Mouse (Mus musculus) neural tube, embryonic 14.5 days (tissue): Measurements from ENCODE around the gene Atxn7l1. TPM values are rescaled to one million over a fixed set of nuclear protein-coding genes. Genes with fewer than 3 reads are reported as not detected.

ENCODE experiments used
- ATAC-seq: fragments of 200-750 bp; cut with Nextera tagmentation; 2 replicates; pipeline ENCODE4 v1.8.0; 2017; ENCODE audit warnings: low read depth, mild to moderate bottlenecking, moderate TSS enrichment, moderate library complexity
- H3K27ac ChIP-seq: fragments of 300-500 bp; sonication (generic); 2 replicates; pipeline ENCODE4 v1.5.1; 2014; ENCODE audit warnings: low read depth, mild to moderate bottlenecking, control low read depth, low read length, moderate library complexity, mixed read lengths
- H3K27me3 ChIP-seq: fragments of 300-500 bp; sonication (generic); 2 replicates; pipeline ENCODE4 v1.6.1; 2014; ENCODE audit warnings: low read length; ENCODE audit not compliant: control insufficient read depth, insufficient read depth
- H3K36me3 ChIP-seq: fragments of 300-500 bp; sonication (generic); 2 replicates; pipeline ENCODE4 v1.6.1; 2014; ENCODE audit warnings: low read length, mixed read lengths; ENCODE audit not compliant: control insufficient read depth, insufficient read depth
- H3K4me1 ChIP-seq: fragments of 300-500 bp; sonication (generic); 2 replicates; pipeline ENCODE4 v1.6.1; 2014; ENCODE audit warnings: low read length; ENCODE audit not compliant: control insufficient read depth, insufficient read depth
- H3K4me2 ChIP-seq: fragments of 300-500 bp; sonication (generic); 2 replicates; pipeline ENCODE4 v1.6.1; 2014; ENCODE audit warnings: mild to moderate bottlenecking, low read depth, low read length, control low read depth
- H3K4me3 ChIP-seq: fragments of 300-500 bp; sonication (generic); 2 replicates; pipeline ENCODE4 v1.5.1; 2014; ENCODE audit warnings: low read depth, low read length, control low read depth, mixed read lengths
- H3K9ac ChIP-seq: fragments of 300-500 bp; sonication (generic); replicated peaks from 2 replicates; pipeline ENCODE4 v1.6.1; 2014; ENCODE audit warnings: low read depth, mild to moderate bottlenecking, control low read depth, low read length, mixed read lengths
- H3K9me3 ChIP-seq: fragments of 300-500 bp; sonication (generic); 2 replicates; pipeline ENCODE4 v1.6.1; 2016; ENCODE audit warnings: low read length; ENCODE audit not compliant: control insufficient read depth
- WGBS: fragments of 180-500 bp; shearing (Covaris S2); extraction: QIAGEN DNeasy Blood & Tissue Kit; methylation state at CpG from one replicate; pipeline ENCODE4 v1.1.7; 2014; 5-methylcytosine and 5-hydroxymethylcytosine counted together
- polyA plus RNA-seq: library from polyadenylated mRNA; unstranded; fragments of >200 nt; fragmentation: Nextera tagmentation; extraction: Ambion mirVana; gene quantifications from 2 replicates; pipeline ENCODE4 v1.2.1, GENCODE M21; 2014

The Atxn7l1 gene
- polyA plus RNA-seq, 1 experiment from 2014 or later = 35.1 TPM

GRCm38 (mm10) chr12:33273668-33274067, 126.2 kb downstream of the Atxn7l1 start:
- no peak overlapping the region for H3K4me3 ChIP-seq
- H3K27me3 ChIP-seq = no peaks in the 10 kb centered on the region
- WGBS = 91% methylated on average over 9 of the region's 9 CpGs
- H3K4me1 ChIP-seq = no peaks in the 10 kb centered on the region
- no peaks in the 10 kb centered on the region for H3K9me3 ChIP-seq
- H3K9ac ChIP-seq = no peak overlapping the region
- H3K4me2 ChIP-seq = no peak overlapping the region
- ATAC-seq = no peak
- no peak overlapping the region for H3K27ac ChIP-seq
- no peaks in the 10 kb centered on the region for H3K36me3 ChIP-seq

GRCm38 (mm10) chr12:33276028-33276427, 128.5 kb downstream of the Atxn7l1 start:
- H3K4me3 ChIP-seq = no peak overlapping the region
- 90% methylated on average over 1 of the region's 1 CpGs for WGBS
- no peak overlapping the region for H3K9ac ChIP-seq
- no peaks in the 10 kb centered on the region for H3K4me1 ChIP-seq
- H3K27ac ChIP-seq = no peak overlapping the region
- H3K9me3 ChIP-seq = no peaks in the 10 kb centered on the region
- no peak for ATAC-seq
- H3K27me3 ChIP-seq = no peaks in the 10 kb centered on the region
- no peaks in the 10 kb centered on the region for H3K36me3 ChIP-seq
- no peak overlapping the region for H3K4me2 ChIP-seq

GRCm38 (mm10) chr12:33277427-33277826, 129.9 kb downstream of the Atxn7l1 start:
- H3K36me3 ChIP-seq = no peaks in the 10 kb centered on the region
- H3K9me3 ChIP-seq = no peaks in the 10 kb centered on the region
- H3K4me3 ChIP-seq = no peak overlapping the region
- H3K27ac ChIP-seq = no peak overlapping the region
- ATAC-seq = no peak
- H3K9ac ChIP-seq = no peak overlapping the region
- no peak overlapping the region for H3K4me2 ChIP-seq
- WGBS = 92% methylated on average over 7 of the region's 7 CpGs
- no peaks in the 10 kb centered on the region for H3K27me3 ChIP-seq
- H3K4me1 ChIP-seq = no peaks in the 10 kb centered on the region

- Histone ChIP-seq H3K27ac (no peak overlapping the region), H3K4me2 (no peak overlapping the region), H3K27me3 (no peaks in the 10 kb centered on the region), H3K4me1 (no peaks in the 10 kb centered on the region), H3K9ac (no peak overlapping the region), H3K9me3 (no peaks in the 10 kb centered on the region), H3K36me3 (no peaks in the 10 kb centered on the region), H3K4me3 (no peak overlapping the region)
- ATAC-seq = no peak
- 87% methylated on average over 2 of the region's 2 CpGs for WGBS
Measured at GRCm38 (mm10) chr12:33279159-33279558, 131.7 kb downstream of the Atxn7l1 start.

- WGBS = 21% methylated on average over 2 of the region's 2 CpGs
- Histone ChIP-seq H3K27ac (no peak overlapping the region), H3K9me3 (no peaks in the 10 kb centered on the region), H3K27me3 (no peaks in the 10 kb centered on the region), H3K4me1 (0 out of 2 replicates have a peak, but pooled peaks cover 5% of the 10 kb centered on the region), H3K4me2 (no peak overlapping the region), H3K9ac (no peak overlapping the region), H3K36me3 (no peaks in the 10 kb centered on the region), H3K4me3 (no peak overlapping the region)
- no peak for ATAC-seq
Measured at GRCm38 (mm10) chr12:33280805-33281204, 133.3 kb downstream of the Atxn7l1 start.

GRCm38 (mm10) chr12:33284344-33284936, 136.9 kb downstream of the Atxn7l1 start:
- Histone ChIP-seq H3K9me3 (no peaks in the 10 kb centered on the region), H3K27ac (no peak overlapping the region), H3K4me1 (peaks cover 17% of the 10 kb centered on the region; the same call in 1 of the 2 replicates), H3K4me3 (no peak overlapping the region), H3K4me2 (no peak overlapping the region), H3K36me3 (no peaks in the 10 kb centered on the region), H3K27me3 (no peaks in the 10 kb centered on the region), H3K9ac (no peak overlapping the region)
- WGBS = 90% methylated on average over 8 of the region's 8 CpGs
- ATAC-seq = no peak

GRCm38 (mm10) chr12:33285354-33285753, 137.9 kb downstream of the Atxn7l1 start:
- WGBS = 70% methylated on average over 4 of the region's 4 CpGs
- Histone ChIP-seq H3K27me3 (no peaks in the 10 kb centered on the region), H3K9me3 (no peaks in the 10 kb centered on the region), H3K4me2 (no peak overlapping the region), H3K4me3 (no peak overlapping the region), H3K9ac (no peak overlapping the region), H3K4me1 (peaks cover 18% of the 10 kb centered on the region; the same call in 1 of the 2 replicates), H3K27ac (no peak overlapping the region), H3K36me3 (no peaks in the 10 kb centered on the region)
- ATAC-seq = no peak

GRCm38 (mm10) chr12:33285933-33286649, 138.6 kb downstream of the Atxn7l1 start:
- ATAC-seq = no peak
- no peak overlapping the region for H3K4me2 ChIP-seq
- no peak overlapping the region for H3K27ac ChIP-seq
- H3K36me3 ChIP-seq = no peaks in the 10 kb centered on the region
- H3K27me3 ChIP-seq = no peaks in the 10 kb centered on the region
- no peak overlapping the region for H3K9ac ChIP-seq
- H3K4me3 ChIP-seq = no peak overlapping the region
- H3K9me3 ChIP-seq = no peaks in the 10 kb centered on the region
- 34% methylated on average over 9 of the region's 9 CpGs for WGBS
- peaks cover 18% of the 10 kb centered on the region; the same call in 1 of the 2 replicates for H3K4me1 ChIP-seq

- no peaks in the 10 kb centered on the region for H3K27me3 ChIP-seq
- no peaks in the 10 kb centered on the region for H3K9me3 ChIP-seq
- H3K36me3 ChIP-seq = no peaks in the 10 kb centered on the region
- H3K27ac ChIP-seq = no peak overlapping the region
- H3K4me1 ChIP-seq = peaks cover 18% of the 10 kb centered on the region; the same call in 1 of the 2 replicates
- 26% methylated on average over 3 of the region's 3 CpGs for WGBS
- no peak overlapping the region for H3K9ac ChIP-seq
- ATAC-seq = peak; percentile 12; the same call in 1 of the 2 replicates
- H3K4me3 ChIP-seq = no peak overlapping the region
- H3K4me2 ChIP-seq = no peak overlapping the region
Measured at GRCm38 (mm10) chr12:33287686-33288085, 140.2 kb downstream of the Atxn7l1 start.
